Mouse (Mus musculus): Measurements from ENCODE around the gene Anxa2.

Gene Anxa2

DNA sequence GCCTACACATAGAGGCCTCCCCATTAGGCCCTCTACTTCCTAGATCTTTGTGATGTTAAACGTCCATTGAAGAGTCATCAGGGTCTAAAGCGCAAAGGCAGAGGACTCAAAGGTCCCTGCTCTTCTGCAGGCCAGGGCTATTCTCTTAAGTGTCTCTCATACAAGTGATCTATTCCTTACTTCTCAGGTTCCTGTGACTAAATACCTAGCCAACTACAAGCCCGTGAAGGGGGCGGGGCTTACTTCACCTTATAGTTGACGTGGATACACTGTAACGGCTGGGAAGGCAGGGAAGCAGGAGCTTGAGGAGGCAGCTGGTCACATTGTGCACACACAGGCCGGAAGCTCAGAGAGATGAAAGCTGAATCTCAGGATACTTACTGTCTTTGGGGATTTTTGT is 6.5 kb downstream of the Anxa2 start:
- no peak for DNase-seq

DNA sequence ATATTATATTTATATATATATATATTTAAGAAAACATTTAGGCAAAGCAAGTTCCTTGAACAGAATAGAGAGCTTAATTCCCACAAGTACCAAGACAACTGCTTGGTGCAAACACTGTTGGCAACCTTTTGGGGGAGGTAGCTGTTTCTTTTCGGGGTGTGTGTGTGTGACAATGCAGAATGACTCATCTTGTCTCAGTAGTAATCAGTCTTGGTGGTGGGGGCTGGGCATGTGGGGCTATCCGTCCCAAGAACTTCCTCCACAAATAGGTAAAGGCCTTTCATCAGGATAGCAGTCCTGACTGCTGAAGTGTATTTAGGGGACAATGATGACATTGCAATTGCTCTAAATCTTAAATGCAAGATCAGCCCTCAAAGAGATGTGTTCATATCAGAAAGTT is 9.6 kb downstream of the Anxa2 start:
- DNase-seq = no peak

DNA sequence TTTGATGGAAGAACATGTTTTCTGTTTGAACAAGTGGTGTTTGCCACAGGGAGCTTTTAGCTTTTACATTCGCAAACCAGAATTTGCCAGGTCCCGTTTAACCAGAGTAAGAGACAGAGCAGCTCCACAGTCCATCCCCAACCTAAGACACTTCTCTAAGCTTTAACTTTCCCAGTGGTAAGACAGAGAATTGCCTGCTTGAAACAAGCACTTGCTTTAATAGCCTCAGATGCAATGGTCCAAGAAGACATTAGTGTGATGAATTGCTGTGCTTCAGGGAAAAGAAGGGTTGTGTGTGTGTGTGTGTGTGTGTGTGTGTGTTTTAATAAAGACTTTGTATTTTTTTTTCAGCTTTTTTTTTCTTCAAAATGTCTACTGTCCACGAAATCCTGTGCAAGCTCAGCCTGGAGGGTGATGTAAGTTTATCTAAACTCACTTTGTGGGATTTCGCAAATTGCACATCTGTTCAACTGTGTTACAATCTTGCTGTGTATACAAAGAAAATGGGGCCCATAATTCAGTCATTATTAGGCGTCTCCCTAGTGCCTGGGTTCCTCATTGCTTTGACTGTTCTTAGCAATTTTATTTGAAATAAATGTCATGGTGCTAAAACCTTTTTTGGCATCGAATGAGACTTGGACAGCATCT is 10.8 kb downstream of the Anxa2 start:
- DNase-seq = no peak

DNA sequence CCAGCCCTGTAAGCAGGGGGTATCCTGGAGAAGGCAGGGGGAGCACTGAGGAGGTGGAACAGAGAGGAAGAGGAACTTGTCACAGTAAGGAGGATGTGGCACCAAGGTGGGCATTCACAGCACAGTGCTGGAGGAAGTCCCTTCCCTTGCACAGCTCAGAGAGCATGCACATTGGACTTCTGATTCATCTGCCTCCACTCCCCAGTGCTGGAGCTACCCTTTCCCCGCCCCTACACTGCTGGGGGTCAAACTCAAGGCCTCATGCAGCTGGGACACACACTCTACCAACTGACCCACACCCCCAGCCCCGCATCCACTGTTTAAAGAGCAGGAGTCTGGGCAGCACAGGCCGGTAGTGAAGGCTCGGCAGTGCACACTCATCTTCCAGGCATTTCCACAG is 12.7 kb downstream of the Anxa2 start:
- peak; percentile 31 to 47 for DNase-seq

DNA sequence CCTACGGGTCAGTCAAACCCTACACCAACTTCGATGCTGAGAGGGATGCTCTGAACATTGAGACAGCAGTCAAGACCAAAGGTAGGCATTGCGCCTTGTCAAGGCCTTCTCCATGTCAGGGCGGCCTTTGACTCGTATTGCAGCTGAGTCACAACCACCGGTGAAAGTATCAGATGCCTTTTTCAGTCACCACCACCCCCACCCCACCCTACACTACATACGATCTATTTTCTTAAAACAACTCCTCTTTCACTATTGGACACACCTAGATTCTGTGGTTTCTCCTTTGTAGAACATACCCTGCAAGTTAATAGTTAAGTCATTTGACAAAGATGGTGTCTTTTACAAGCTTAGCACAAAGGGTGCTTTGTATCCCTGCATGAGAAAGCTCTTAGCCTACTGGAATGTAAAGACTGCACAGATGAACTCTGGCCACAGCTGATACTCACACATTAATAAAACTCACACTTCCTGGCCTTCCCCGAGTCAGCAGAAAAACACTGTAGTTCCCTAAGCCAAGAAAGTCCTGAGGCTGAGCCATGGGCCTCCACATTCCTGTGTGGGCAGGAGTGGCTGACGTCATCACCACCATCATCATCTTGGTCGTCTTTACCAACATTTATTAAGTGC is 14.0 kb downstream of the Anxa2 start:
- DNase-seq = no peak

DNA sequence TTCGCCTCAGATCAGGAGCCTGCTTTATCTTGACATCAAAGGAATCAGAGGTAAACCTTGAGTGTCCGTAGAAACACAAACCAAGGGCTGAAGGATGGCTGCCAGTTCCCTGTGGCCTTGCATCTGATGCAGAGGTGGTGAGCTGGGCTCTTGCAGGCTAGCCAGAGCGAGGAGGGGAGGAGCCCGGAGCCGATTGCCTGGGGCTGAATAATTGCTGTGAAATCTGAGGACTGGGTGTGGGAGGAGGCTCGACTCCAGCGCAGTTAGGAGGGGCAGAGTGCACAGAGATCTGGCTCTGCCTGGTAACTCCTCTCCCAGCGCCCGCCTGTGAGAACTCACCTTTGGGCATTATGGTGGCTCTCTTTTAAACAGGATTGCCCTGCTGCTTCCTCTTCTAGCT is 15.6 kb downstream of the Anxa2 start:
- no peak for DNase-seq

DNA sequence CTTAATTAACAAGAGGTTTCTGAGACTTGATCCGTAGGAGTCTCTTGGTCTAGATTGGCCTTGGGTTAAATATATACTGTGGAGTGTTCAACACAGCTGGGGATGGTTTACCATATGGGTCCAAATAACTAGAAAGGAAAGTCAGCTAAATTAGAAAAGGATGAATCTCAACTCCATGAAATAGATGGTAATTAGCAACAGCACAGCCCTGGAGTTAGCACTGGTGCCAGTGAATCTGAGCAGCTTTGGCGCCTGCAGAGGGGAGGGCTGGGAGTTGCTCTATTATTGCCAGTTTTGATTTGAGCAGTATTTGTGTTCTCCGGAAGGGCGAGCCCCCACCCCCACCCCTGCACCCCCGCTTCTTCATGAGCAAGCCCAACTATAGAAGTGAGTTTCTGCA is 16.9 kb downstream of the Anxa2 start:
- no peak for DNase-seq

DNA sequence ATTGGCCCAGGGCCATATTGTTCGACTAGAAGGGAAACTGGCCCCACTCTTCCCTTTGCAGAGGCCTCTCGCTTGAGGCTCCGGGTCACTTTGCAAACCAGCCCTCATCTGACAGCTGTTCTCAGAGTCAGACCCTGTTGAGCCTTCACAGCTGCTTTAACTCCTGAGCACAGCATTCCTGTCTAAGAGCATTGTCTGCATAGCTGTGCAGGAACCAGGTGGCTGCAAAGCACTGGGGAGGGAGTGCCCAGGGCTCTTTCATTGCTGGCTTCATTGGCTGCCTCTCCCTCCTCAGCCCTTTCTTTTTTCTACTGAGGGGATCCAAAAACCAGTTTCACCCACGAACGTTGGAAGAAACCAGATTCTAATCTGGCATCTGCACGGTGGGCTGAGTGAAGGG is 17.5 kb downstream of the Anxa2 start:
- DNase-seq = peak; percentile 65 to 83

DNA sequence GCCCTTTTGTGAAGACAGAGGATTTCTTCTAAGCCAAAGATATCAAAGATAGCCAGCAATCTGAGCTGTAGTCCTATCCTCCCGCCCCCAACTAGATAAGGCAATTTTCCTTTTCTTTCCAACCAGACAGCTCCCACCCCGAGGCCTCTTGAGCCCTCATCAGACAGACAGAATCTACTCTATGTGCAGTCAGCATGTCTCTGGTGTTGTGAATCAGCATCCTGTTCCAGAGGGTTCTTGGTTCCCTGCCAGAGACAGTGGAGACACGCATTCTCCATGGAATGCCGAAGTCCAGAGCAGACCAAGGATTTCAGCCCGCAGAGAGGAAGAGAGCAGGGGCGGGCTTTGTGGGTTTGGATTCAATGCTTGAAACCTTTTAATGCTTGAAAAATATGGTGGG is 19.3 kb downstream of the Anxa2 start:
- no peak for DNase-seq

DNA sequence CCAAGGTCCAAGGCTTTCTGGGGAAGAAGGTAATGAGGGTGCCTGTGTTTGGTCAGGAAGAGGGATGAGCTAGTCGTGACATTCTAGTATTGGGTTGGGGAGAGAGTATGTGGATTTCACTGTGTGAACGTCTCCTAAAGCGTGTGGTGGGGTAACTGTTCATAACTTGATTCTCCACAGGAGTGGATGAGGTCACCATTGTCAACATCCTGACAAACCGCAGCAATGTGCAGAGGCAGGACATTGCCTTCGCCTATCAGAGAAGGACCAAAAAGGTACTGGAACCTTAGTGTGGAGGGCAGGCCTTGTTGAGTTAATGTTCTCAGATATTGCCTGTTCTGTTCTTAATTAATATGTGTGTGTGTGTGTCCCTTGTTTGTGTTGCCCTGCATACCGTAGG is 22.5 kb downstream of the Anxa2 start:
- DNase-seq = no peak

DNA sequence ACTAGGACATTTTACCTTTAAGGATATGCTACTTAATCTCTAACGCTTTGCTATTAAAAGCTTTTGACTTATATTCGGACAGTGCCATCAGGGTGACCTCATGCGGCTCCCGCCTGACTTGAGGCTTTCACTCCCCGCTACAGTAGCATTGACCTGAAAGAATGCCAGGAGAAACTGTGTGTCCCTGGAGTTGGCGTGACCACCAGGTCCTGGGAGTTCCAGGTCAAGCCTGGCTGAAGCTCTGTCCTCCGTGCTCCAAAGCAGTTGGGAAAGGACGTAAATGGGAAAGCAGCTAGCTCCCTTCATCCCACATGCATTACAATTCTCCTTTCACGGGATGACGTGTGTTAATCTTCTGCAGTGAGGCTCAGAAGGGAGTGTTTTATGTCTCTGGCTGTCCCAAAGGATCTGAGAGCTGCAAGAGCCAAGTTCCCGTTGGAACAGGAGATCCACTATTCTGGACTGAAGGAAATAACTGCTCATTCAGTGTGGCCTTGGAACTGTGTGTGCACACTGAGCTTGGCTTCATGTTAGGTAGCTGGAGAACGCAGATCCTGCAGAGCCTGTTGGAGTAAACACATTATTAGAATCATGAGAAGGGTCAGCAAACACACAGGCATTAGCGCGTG is 23.9 kb downstream of the Anxa2 start:
- no peak for DNase-seq

DNA sequence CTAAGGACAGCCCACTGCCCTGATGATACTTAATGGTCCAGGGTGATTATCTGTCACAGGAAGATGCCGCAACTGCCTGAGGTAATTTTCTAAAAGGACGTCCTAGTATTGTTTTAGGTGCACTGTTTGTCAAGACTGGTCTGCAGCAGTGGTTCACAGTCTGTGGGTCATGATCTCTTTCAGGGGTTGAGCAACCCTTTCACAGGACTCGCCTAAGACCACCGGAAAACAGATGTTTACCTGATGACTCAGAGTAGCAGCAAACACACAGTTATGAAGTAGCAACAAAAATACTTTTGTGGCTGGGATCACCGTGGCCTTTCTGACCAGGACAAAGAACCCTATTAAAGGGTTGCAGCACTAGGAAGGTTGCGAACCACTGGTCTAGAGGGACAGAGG is 24.4 kb downstream of the Anxa2 start:
- DNase-seq = no peak

DNA sequence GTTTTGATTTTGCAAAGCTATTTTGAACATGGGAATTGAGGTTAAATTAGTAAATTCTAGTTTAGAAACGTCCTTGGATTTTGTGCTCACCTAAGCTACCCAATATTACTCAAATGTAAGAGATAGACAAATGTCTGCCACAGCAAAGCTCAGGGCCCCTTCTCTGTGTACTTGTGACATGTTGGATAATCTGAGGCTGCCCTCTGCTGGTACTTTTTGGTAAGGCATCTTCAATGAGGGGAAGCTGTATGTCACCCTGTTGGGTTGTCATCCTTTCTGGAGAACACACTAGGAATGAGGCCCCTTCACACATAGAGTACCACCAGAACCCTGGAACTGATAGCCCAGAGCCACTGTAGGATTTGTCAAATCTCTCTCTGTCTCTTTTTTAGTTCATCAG is 26.9 kb downstream of the Anxa2 start:
- peak; percentile 77 to 83 for DNase-seq

DNA sequence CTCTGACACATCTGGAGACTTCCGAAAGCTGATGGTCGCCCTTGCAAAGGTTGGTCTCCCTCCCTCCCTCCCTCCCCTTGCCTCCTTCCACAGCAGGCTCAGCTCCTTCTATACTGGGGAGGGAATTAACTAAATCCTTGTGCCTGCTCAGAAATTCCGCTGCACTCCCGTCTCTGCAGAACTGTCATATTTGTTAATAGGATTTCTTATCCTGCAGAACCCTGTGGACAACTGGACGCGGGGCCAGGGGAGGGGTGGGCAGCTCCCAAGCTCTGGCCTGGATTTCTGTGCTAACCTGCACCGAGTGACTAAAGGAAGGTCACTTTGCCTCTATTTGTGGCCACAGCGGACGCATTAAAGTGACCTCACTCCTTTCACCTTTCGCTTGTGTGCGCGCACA is 30.4 kb downstream of the Anxa2 start:
- DNase-seq = no peak

DNA sequence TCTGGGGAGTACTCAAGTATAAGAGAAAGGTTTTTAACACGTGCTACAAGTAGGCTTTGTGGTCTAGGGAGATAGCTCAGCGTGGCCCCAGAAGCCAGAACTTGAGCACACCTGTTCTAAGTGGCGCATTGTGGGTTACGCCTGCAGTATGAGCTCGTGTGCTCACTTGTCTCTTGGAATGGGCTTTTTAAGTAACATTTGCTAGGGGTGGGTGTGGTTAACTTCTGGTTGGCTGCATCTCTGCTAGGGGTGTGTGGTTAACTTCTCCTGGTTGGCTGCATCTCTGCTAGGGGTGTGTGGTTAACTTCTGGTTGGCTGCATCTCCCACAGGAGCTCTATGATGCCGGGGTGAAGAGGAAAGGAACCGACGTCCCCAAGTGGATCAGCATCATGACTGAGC is 32.7 kb downstream of the Anxa2 start:
- DNase-seq = peak; percentile 48 to 71

DNA sequence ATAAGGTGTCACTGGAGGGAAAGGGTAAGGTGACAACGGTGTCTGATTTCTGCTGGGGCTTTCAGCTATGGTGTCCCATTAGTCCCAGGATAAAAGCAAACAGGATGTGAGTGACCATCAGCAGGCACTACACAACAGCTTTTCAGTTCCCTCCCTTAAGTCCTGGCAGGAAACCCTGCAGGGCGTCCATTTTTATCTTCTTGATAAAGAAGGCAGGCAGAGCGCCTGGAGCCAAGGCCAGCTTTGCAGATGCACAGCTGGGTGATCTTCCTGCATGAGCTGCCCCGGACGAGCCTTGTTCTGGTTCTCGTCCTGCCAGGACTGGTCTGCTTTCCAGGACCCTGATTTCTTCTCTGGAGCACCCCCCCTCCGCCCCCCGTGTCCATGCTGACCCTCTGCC is 35.1 kb downstream of the Anxa2 start:
- DNase-seq = no peak

DNA sequence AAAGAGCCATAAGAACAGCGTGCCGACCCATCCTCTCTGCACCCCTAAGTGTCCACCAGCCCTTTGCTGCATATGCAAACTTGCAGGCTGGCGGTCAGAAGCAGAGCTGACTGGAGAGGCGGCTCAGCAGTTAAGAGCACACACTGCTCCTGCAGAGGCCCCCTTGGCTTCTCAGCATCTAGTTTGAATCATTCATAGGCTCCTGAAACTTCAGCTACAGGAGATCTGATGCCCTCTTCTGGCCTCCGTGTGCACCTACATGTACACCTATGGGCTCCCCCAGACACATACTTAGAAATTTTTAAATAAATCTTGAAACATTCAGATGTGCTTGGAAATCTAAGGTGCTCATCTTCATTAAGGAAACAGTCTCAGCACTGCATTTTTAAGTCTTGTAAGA is 35.6 kb downstream of the Anxa2 start:
- no peak for DNase-seq

DNA sequence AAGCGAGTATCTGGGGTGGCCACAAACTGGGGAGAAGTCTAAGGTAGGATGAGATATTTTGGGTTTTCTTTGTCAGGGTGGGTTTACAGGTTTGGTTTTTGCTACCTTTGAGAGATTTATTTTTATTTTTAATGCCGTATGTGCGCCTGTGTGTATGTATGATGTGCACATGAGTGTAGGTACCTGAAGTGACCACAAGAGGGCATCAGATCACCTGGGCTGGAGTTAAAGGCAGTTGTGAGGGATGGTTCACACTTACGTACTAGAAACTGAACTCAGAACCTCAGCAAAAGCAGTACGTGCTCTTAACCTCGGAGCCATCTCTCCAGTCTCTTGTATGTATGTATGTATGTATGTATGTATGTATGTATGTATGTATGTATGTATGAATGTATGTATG is 39.4 kb downstream of the Anxa2 start:
- DNase-seq = no peak

DNA sequence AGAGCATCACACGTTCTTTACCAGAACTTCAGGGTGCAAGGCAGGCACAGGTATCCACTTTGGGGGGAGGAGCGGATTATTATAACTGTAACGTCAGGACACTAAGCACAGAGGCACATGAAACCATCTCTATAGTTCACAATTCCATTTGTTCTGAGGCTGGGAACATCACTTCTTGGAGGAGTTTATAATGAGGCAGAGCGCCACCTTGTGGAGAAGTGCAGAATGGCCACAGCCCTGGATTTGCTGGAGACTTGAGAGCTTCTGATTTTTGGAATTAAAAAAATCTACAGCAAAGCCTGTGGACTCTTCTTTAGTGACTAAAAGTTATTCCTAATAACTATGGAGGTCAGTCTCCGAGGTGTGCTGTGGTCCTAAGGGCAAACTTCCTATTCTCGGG is 49.1 kb downstream of the Anxa2 start:
- DNase-seq = peak; percentile 36 to 51

DNA sequence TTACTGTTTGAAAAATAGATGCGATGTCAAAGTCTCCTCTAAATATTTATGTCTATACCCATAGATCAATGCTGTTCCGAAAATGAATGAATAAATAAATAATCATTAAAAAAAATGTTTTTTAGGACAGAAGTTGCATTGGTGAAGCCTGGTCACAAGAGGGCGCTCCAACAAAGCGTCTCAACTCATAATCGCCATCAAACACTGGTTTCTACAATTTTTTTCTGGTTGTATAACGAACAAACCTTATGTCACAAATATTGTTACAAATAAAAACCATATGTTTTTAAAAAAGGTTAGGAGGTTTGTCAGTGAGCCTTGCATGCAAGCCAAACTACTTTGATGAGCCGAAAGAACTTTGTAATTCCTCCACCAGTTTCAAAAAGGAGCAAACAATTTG is 52.2 kb downstream of the Anxa2 start:
- peak in 1 of 2 experiments; percentile 16 for DNase-seq

DNA sequence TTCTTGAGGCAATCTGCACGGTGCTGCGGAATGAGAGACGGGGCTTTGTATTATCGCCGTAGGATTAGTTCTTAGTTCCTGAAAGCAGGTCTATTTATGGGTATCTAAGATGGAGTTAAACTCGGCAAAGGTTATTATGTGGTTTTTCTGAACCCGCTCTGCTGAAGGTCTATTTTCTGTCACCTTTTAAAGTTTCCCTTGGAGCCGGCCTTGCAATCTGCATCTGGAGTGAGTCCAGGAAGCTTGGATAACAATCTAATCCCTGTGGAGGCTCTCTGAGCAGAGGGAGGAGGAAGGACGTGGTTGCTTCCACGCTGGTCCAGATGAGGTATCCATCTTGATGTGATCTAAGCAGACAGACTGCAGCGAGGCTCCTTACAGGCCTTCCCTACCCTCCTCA is 53.8 kb downstream of the Anxa2 start:
- no peak for DNase-seq

DNA sequence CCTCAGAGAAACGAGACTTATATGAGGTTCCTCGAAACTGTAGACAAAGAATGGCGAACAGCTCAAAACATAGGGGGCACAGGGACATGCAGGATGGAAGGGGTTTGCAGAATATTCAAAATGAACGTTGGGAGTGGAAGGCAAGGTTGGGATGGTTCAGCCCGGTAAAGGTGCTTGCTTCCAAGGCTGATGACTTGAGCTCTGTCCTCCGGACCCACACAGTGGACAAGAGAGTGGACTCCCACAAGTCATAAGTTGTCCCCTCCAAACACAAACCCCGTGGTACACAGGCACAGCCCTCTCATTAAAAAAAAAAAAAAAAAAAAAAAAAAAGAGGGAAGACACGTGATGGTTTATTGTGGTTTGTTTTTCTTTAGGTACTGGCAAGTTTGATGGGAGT is 54.6 kb downstream of the Anxa2 start:
- DNase-seq = no peak

DNA sequence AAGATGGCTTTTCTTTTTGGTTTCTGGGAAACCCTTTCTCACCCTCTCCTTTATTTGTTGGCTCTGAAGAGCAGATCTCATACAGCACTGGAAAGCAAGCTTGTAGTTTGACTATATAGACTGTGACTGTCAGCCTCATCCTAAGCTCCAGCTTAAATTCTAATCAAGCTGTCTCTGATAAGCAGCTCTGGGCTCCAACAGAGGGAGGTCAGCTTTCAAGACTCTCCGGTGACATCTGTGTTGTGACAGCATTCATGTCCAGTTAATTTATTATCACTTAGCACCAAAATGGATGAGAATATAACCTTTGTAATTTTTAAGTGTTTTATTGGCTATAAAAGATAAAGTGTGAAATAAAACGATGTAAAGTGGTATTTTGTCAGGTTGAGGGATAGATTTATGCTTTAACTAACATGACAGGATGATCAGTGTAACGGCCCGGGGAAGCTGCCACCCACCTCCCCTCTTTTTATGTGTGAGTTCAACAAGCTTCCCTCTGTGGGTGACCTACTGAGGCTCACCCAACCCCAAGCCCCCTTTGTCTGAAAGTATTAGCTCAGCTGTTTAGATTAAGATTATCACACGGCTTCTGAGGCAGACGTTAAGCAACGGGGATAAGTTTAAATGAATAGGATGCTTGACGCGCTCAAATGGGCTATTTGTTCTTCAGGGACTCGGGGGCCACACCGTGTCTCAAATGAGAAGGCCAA is 58.6 kb downstream of the Anxa2 start:
- no peak for DNase-seq

DNA sequence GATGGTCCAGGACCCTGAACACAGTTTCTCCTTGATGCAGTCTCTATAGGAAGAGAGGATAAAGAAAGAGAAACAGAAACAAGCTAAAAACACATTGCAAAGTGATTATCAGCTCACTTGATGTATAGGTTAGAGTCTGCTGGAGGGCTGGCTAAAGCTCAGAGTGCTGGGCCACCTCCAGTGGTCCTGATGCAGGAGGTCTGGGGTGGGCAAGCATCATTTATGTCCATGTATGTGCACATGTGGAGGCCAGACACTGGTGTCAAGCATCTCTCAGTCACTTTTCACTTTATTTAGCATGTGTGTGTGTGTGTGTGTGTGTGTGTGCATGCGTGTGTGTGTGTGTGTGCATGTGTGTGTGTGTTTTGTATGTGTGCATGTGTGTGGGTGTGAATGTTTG is 59.3 kb downstream of the Anxa2 start:
- no peak for DNase-seq

Data from thymus, postnatal 36 days (tissue).